Mouse (Mus musculus) megakaryocyte, embryonic 14.5 days (primary cell): ENCODE results near the gene Iffo1.

Source experiments
- FLI1 ChIP-seq: IDR thresholded peaks from 2 replicates; pipeline ENCODE4 v1.6.1; 2012; ENCODE audit warnings: low read length, inconsistent platforms, mixed read lengths
- GATA1 ChIP-seq: IDR thresholded peaks from 3 replicates; pipeline ENCODE4 v1.6.1; 2012; ENCODE audit warnings: mixed read lengths, low read length, inconsistent platforms, borderline replicate concordance

GRCm38 (mm10) chr6:125149569-125149950 lies 4.5 kb downstream of the Iffo1 start:
- TF ChIP-seq GATA1 (no peak), FLI1 (no peak)
